Mouse (Mus musculus) small intestine, adult 2 months (tissue): ENCODE results near the gene Szrd1.

Source experiments
- CTCF ChIP-seq: fragments of 200-500 bp; IDR thresholded peaks from 2 replicates; pipeline ENCODE4 v1.5.1; 2012; ENCODE audit warnings: low read depth, mild to moderate bottlenecking, control low read depth, inconsistent platforms, low read length, moderate library complexity, mixed read lengths; ENCODE audit not compliant: insufficient replicate concordance, insufficient read length; ENCODE audit errors: extremely low read depth
- POLR2A ChIP-seq: fragments of 200-500 bp; IDR thresholded peaks from 2 replicates; pipeline ENCODE4 v1.6.1; 2012; ENCODE audit warnings: low read depth, mild to moderate bottlenecking, control low read depth, inconsistent platforms, low read length, moderate library complexity

DNA sequence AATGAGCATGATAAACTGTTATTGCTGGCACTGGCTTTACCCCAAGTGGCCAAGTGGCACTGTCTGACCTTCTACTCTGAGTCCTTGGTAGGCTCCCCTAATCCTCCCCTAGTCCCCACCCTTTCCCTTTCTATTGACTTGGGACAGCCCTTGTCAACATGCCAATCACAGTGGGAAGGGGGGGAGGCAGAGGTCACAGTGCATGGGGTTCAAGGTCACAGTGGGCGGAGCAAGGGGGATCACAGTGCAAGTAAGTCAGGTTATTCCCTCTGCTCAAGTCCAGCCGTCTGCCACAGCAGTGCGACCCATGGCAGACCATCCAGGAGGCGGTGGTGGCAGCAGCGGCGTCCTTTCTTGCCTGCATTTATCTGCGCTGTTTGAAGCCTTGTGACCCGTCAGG lies 24.2 kb downstream of the Szrd1 start:
- TF ChIP-seq CTCF (no peak), POLR2A (no peak)
